Mouse (Mus musculus) left cerebral cortex, postnatal 10 days (tissue): ENCODE data around the gene Setd1b. TPM values are rescaled to one million over a fixed set of nuclear protein-coding genes. Genes with fewer than 3 reads are reported as not detected.
"Not testable (repeated sequence)": the region's sequence is repeated elsewhere in the genome, so short reads cannot be mapped to it uniquely, and the experiment has no call there.

Source experiments
- DNase-seq, 2 experiments: peaks; one replicate each; pipeline ENCODE4 v3.0.0; 2021 to 2022; ENCODE audit warnings: low spot score in 2 of 2, mixed read lengths in 1 of 2; ENCODE audit errors: extremely low spot score in 1 of 2
- intact Hi-C: fragments of 180-260 bp; cut with DNase I; formaldehyde crosslinking; loops from one replicate; pipeline ENCODE4 v1.15.1; 2025
- total RNA-seq, 2 experiments: library from RNA; stranded (reverse); gene quantifications; 2 replicates each; pipeline ENCODE4 v1.2.3; 2021

The Setd1b gene
- total RNA-seq, 2 experiments from 2014 or later = 30.3 to 32.6 TPM

GRCm38 (mm10) chr5:123181536-123181935 lies 39.5 kb downstream of the Setd1b start:
- intact Hi-C loops = no loop called here
- no peak for DNase-seq

- intact Hi-C loops = no loop called here
- DNase-seq = no peak
Observed at GRCm38 (mm10) chr5:123182651-123183050, 40.7 kb downstream of the Setd1b start, which contains the start of gene Hpd. Hpd (minus strand) TSS chr5:123182727.

- DNase-seq = no peak
- intact Hi-C loops = no loop called here
Observed at GRCm38 (mm10) chr5:123185966-123186365, 44.0 kb downstream of the Setd1b start.

- intact Hi-C loops = no loop called here
- no peak for DNase-seq
Observed at GRCm38 (mm10) chr5:123187306-123187705, 45.3 kb downstream of the Setd1b start.

GRCm38 (mm10) chr5:123190912-123191311 lies 48.9 kb downstream of the Setd1b start:
- DNase-seq = no peak

GRCm38 (mm10) chr5:123191427-123191826 lies 49.4 kb downstream of the Setd1b start:
- intact Hi-C loops = no loop called here

More at GRCm38 (mm10) chr5:123190912-123191311, 48.9 kb downstream of the Setd1b start:
- intact Hi-C loops = no loop called here

GRCm38 (mm10) chr5:123192606-123193150 lies 50.7 kb downstream of the Setd1b start:
- intact Hi-C loops = no loop called here
- DNase-seq = no peak

More at GRCm38 (mm10) chr5:123191427-123191826, 49.4 kb downstream of the Setd1b start:
- no peak for DNase-seq

- DNase-seq = no peak
- intact Hi-C loops = no loop called here
Observed at GRCm38 (mm10) chr5:123193436-123193835, 51.4 kb downstream of the Setd1b start.

GRCm38 (mm10) chr5:123194856-123195255 lies 52.9 kb downstream of the Setd1b start:
- no peak for DNase-seq
- intact Hi-C loops = no loop called here

GRCm38 (mm10) chr5:123195500-123196000 lies 53.6 kb downstream of the Setd1b start:
- intact Hi-C loops = no loop called here
- DNase-seq = no peak

- intact Hi-C loops = no loop called here
- DNase-seq = no peak
Observed at GRCm38 (mm10) chr5:123196746-123197145, 54.8 kb downstream of the Setd1b start.

- no peak for DNase-seq
- intact Hi-C loops = no loop called here
Observed at GRCm38 (mm10) chr5:123198523-123198922, 56.5 kb downstream of the Setd1b start.

GRCm38 (mm10) chr5:123200816-123201522 lies 59.0 kb downstream of the Setd1b start:
- intact Hi-C loops, DNase-seq: not testable (repeated sequence)

GRCm38 (mm10) chr5:123201523-123201892 lies 59.5 kb downstream of the Setd1b start:
- DNase-seq = no peak
- intact Hi-C loops = no loop called here

GRCm38 (mm10) chr5:123201987-123202386 lies 60.0 kb downstream of the Setd1b start:
- DNase-seq = no peak
- intact Hi-C loops = no loop called here

GRCm38 (mm10) chr5:123202771-123203170 lies 60.8 kb downstream of the Setd1b start:
- DNase-seq, intact Hi-C loops: not testable (repeated sequence)

- intact Hi-C loops, DNase-seq: not testable (repeated sequence)
Observed at GRCm38 (mm10) chr5:123203591-123203990, 61.6 kb downstream of the Setd1b start.
